8 mouse cellular contexts compared by ENCODE assay signal in genomic region chr10:81560719-81561459, GRCm38 (mm10). TPM values are rescaled to one million over a fixed set of nuclear protein-coding genes. Genes with fewer than 3 reads are reported as not detected.
DNase-seq lines count a peak whose midpoint lies in the region; ATAC-seq lines count a peak whose summit lies in the region.

No protein-coding gene starts in this region.

- H3K4me2 ChIP-seq in embryonic facial prominence, embryonic 13.5 days, result peak overlapping the region; percentile 92
- H3K4me2 ChIP-seq in hindbrain, embryonic 16.5 days (ENCODE audit: low read length), result peak overlapping the region; percentile 94
- peak overlapping the region; percentile 91 for H3K4me2 ChIP-seq in liver, embryonic 13.5 days

- H3K27ac ChIP-seq in embryonic facial prominence, embryonic 13.5 days, result peak overlapping the region; percentile 93
- H3K27ac ChIP-seq in hindbrain, embryonic 16.5 days (ENCODE audit: low read depth, low read length), result no peak overlapping the region; the same call in 1 of the 2 replicates
- H3K27ac ChIP-seq in liver, embryonic 13.5 days, result peak overlapping the region; percentile 85

- peak overlapping the region; percentile 97 for H3K9ac ChIP-seq in embryonic facial prominence, embryonic 13.5 days
- H3K9ac ChIP-seq in hindbrain, embryonic 16.5 days (ENCODE audit: low read depth, low read length), result peak overlapping the region; percentile 100
- peak overlapping the region; percentile 92 for H3K9ac ChIP-seq in liver, embryonic 13.5 days

- no peaks in the 10 kb centered on the region for H3K27me3 ChIP-seq in embryonic facial prominence, embryonic 13.5 days
- peaks cover 10% of the 10 kb centered on the region; the same call in 1 of the 2 replicates for H3K27me3 ChIP-seq in hindbrain, embryonic 16.5 days (replicated peaks; ENCODE audit: control insufficient read depth, insufficient read depth, low read length)
- no peaks in the 10 kb centered on the region for H3K27me3 ChIP-seq in liver, embryonic 13.5 days

- WGBS in embryonic facial prominence, embryonic 13.5 days, result 9% methylated on average over 16 of the region's 16 CpGs
- 23% methylated on average over 16 of the region's 16 CpGs for WGBS in hindbrain, embryonic 16.5 days
- 3% methylated on average over 16 of the region's 16 CpGs for whole genome bisulfite sequencing in liver, embryonic 13.5 days (ENCODE audit: insufficient replicate concordance)

- peak overlapping the region; percentile 92 for H3K4me3 ChIP-seq in embryonic facial prominence, embryonic 13.5 days
- peak overlapping the region; percentile 88 for H3K4me3 ChIP-seq in hindbrain, embryonic 16.5 days (ENCODE audit: low read length)
- peak overlapping the region; percentile 85 for H3K4me3 ChIP-seq in liver, embryonic 13.5 days (replicated peaks)

- peak; percentile 68 for DNase-seq in gastrocnemius, postnatal 25 days
- DNase-seq in gastrocnemius, adult 18-20 months (ENCODE audit: low spot score), result no peak
- DNase-seq in liver, embryonic 13.5 days, result no peak
- DNase-seq in natural killer cell, adult 2 months (ENCODE audit: low spot score in 2 of 2), result peak; percentile 61 to 74
- no peak for DNase-seq in urinary bladder, postnatal 36 days (ENCODE audit: low spot score in 2 of 2)

- H3K9me3 ChIP-seq in embryonic facial prominence, embryonic 13.5 days, result no peaks in the 10 kb centered on the region
- H3K9me3 ChIP-seq in hindbrain, embryonic 16.5 days (ENCODE audit: control insufficient read depth, low read length), result no peaks in the 10 kb centered on the region
- H3K9me3 ChIP-seq in liver, embryonic 13.5 days (replicated peaks), result no peaks in the 10 kb centered on the region

- no peak for ATAC-seq in embryonic facial prominence, embryonic 13.5 days (ENCODE audit: insufficient number of reproducible peaks, insufficient read depth, low FRiP score, low TSS enrichment, low read depth)
- ATAC-seq in hindbrain, embryonic 16.5 days, result no peak
- peak; percentile 21; the same call in 1 of the 2 replicates for ATAC-seq in liver, embryonic 13.5 days (ENCODE audit: low read depth)
- no peak for ATAC-seq in frontal cortex, adult (ENCODE audit: low TSS enrichment)

- peaks cover 35% of the 10 kb centered on the region for H3K36me3 ChIP-seq in embryonic facial prominence, embryonic 13.5 days
- H3K36me3 ChIP-seq in hindbrain, embryonic 16.5 days (ENCODE audit: control insufficient read depth, insufficient read depth, low read length), result peaks cover 11% of the 10 kb centered on the region
- peaks cover 43% of the 10 kb centered on the region for H3K36me3 ChIP-seq in liver, embryonic 13.5 days

- H3K4me1 ChIP-seq in embryonic facial prominence, embryonic 13.5 days, result peaks cover 57% of the 10 kb centered on the region
- peaks cover 40% of the 10 kb centered on the region for H3K4me1 ChIP-seq in hindbrain, embryonic 16.5 days (ENCODE audit: control insufficient read depth, insufficient read depth, low read depth, low read length)
- peaks cover 71% of the 10 kb centered on the region for H3K4me1 ChIP-seq in liver, embryonic 13.5 days (replicated peaks)

RNA-seq across cellular contexts. Expression of gene Aes, which starts 1.6 kb away (rescaled TPM):
- 100 to 1,000 TPM; 845 to 891 TPM for total RNA-seq in gastrocnemius, postnatal 25 days (2021)
- total RNA-seq in gastrocnemius, adult 18-20 months (2021), result 100 to 1,000 TPM; 947 to 962 TPM
- 464 and 465 TPM in 2 replicates for polyA plus RNA-seq in embryonic facial prominence, embryonic 13.5 days (2015; fragmentation: Nextera tagmentation; extraction: Ambion mirVana)
- polyA plus RNA-seq in hindbrain, embryonic 16.5 days (2015; fragmentation: Nextera tagmentation; extraction: Ambion mirVana), result 457 and 712 TPM in 2 replicates
- polyA plus RNA-seq in liver, embryonic 13.5 days (2015; fragmentation: Nextera tagmentation; extraction: Ambion mirVana), result 201 and 215 TPM in 2 replicates

RNA-seq across cellular contexts. Expression of gene Tle2, which starts 13.5 kb away (rescaled TPM):
- 1 to 10 TPM; 5.3 to 6.2 TPM for total RNA-seq in gastrocnemius, postnatal 25 days (2021)
- 1 to 10 TPM; 4.9 to 7.4 TPM for total RNA-seq in gastrocnemius, adult 18-20 months (2021)
- 63.4 and 71.4 TPM in 2 replicates for polyA plus RNA-seq in embryonic facial prominence, embryonic 13.5 days (2015; fragmentation: Nextera tagmentation; extraction: Ambion mirVana)
- 40.9 and 50.2 TPM in 2 replicates for polyA plus RNA-seq in hindbrain, embryonic 16.5 days (2015; fragmentation: Nextera tagmentation; extraction: Ambion mirVana)
- 2.3 and 2.7 TPM in 2 replicates for polyA plus RNA-seq in liver, embryonic 13.5 days (2015; fragmentation: Nextera tagmentation; extraction: Ambion mirVana)

RNA-seq across cellular contexts. Expression of gene Gna11, which starts 15.9 kb away (rescaled TPM):
- 10 to 100 TPM; 24.8 to 25.9 TPM for total RNA-seq in gastrocnemius, postnatal 25 days (2021)
- 10 to 100 TPM; 26.2 to 31.8 TPM for total RNA-seq in gastrocnemius, adult 18-20 months (2021)
- polyA plus RNA-seq in embryonic facial prominence, embryonic 13.5 days (2015; fragmentation: Nextera tagmentation; extraction: Ambion mirVana), result 84.2 and 90.1 TPM in 2 replicates
- polyA plus RNA-seq in hindbrain, embryonic 16.5 days (2015; fragmentation: Nextera tagmentation; extraction: Ambion mirVana), result 96.0 and 104 TPM in 2 replicates
- 20.0 and 21.4 TPM in 2 replicates for polyA plus RNA-seq in liver, embryonic 13.5 days (2015; fragmentation: Nextera tagmentation; extraction: Ambion mirVana)

RNA-seq across cellular contexts. Expression of gene Gna15, which starts 36.9 kb away (rescaled TPM):
- under 1 TPM; 0.36 to 0.62 TPM for total RNA-seq in gastrocnemius, postnatal 25 days (2021)
- total RNA-seq in gastrocnemius, adult 18-20 months (2021), result under 1 TPM; 0.53 to 0.57 TPM
- 2.0 and 2.1 TPM in 2 replicates for polyA plus RNA-seq in embryonic facial prominence, embryonic 13.5 days (2015; fragmentation: Nextera tagmentation; extraction: Ambion mirVana)
- 0.81 and 1.1 TPM in 2 replicates for polyA plus RNA-seq in hindbrain, embryonic 16.5 days (2015; fragmentation: Nextera tagmentation; extraction: Ambion mirVana)
- polyA plus RNA-seq in liver, embryonic 13.5 days (2015; fragmentation: Nextera tagmentation; extraction: Ambion mirVana), result 7.2 and 7.5 TPM in 2 replicates

RNA-seq across cellular contexts. Expression of gene Tle6, which starts 40.0 kb away (rescaled TPM):
- total RNA-seq in gastrocnemius, postnatal 25 days (2021), result 1 to 10 TPM; 3.9 to 6.8 TPM
- total RNA-seq in gastrocnemius, adult 18-20 months (2021), result 1 to 10 TPM; 4.5 to 6.1 TPM
- 12.8 and 17.2 TPM in 2 replicates for polyA plus RNA-seq in embryonic facial prominence, embryonic 13.5 days (2015; fragmentation: Nextera tagmentation; extraction: Ambion mirVana)
- 9.0 and 9.2 TPM in 2 replicates for polyA plus RNA-seq in hindbrain, embryonic 16.5 days (2015; fragmentation: Nextera tagmentation; extraction: Ambion mirVana)
- 7.3 and 7.6 TPM in 2 replicates for polyA plus RNA-seq in liver, embryonic 13.5 days (2015; fragmentation: Nextera tagmentation; extraction: Ambion mirVana)

Comparison
In these comparisons a context has a peak if more than half of its experiments do, and no peak if none do; other contexts are left out.
1. DNase-seq: peak in gastrocnemius, postnatal 25 days (single experiment) and natural killer cell, adult 2 months (2 of 2); none in gastrocnemius, adult 18-20 months (single experiment), liver, embryonic 13.5 days (single experiment) and urinary bladder, postnatal 36 days (0 of 2).
2. RNA of gene Tle2, which starts 13.5 kb away (polyA plus RNA-seq): 63.4 to 71.4 TPM in embryonic facial prominence, embryonic 13.5 days and 40.9 to 50.2 TPM in hindbrain, embryonic 16.5 days; 2.3 to 2.7 TPM in liver, embryonic 13.5 days; every median in the first group is over 10 times any median in the second.
3. Peak in every context shown above with its lines, with median percentiles within 50 percentile points of each other: H3K4me2 ChIP-seq, H3K4me3 ChIP-seq and H3K9ac ChIP-seq.